Mouse (Mus musculus): ENCODE measurements around the gene Ankzf1. TPM values are rescaled to one million over a fixed set of nuclear protein-coding genes. Genes with fewer than 3 reads are reported as not detected.

Gene Ankzf1
- polyA plus RNA-seq, 1 experiment from 2014 or later: 26.6 TPM

DNA sequence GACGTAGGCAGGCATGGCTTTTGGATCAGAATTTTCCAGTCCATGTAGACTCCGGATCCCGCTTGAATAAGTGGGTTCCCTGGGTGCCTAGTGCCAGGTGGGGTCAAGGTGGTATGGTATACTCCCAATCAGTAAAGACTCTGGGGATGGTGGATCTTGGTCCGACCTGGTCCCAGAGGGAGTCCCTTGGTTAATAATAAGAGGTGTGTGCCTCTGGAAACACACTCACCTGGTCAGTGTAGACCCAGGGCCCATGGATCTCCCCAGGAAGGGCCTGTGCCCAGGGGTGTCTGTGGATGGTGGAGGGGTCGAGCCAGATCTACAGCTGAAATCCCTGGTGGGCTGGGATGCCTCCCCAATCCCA, 711 bp upstream of the Ankzf1 start:
- ATAC-seq (ENCODE audit: insufficient number of reproducible peaks, insufficient read depth, low FRiP score, low TSS enrichment, low read depth): no peak
- H3K27me3 ChIP-seq: no peaks in the 10 kb centered on the region
- peak overlapping the region; percentile 83 for H3K9ac ChIP-seq (replicated peaks)
- peak overlapping the region; percentile 79 for H3K27ac ChIP-seq
- peaks cover 43% of the 10 kb centered on the region for H3K36me3 ChIP-seq
- 47% methylated on average over 5 of the region's 5 CpGs for WGBS
- H3K4me3 ChIP-seq (replicated peaks): peak overlapping the region; percentile 81
- H3K4me1 ChIP-seq (replicated peaks): peaks cover 17% of the 10 kb centered on the region
- no peaks in the 10 kb centered on the region for H3K9me3 ChIP-seq
- peak overlapping the region; percentile 92 for H3K4me2 ChIP-seq

- no peaks in the 10 kb centered on the region for H3K27me3 ChIP-seq
- no peak for ATAC-seq (ENCODE audit: insufficient number of reproducible peaks, insufficient read depth, low FRiP score, low TSS enrichment, low read depth)
- peaks cover 43% of the 10 kb centered on the region for H3K36me3 ChIP-seq
- peak overlapping the region; percentile 81 for H3K4me3 ChIP-seq (replicated peaks)
- H3K9me3 ChIP-seq: no peaks in the 10 kb centered on the region
- peaks cover 17% of the 10 kb centered on the region for H3K4me1 ChIP-seq (replicated peaks)
- WGBS: under 1% methylated on average over 19 of the region's 19 CpGs
- peak overlapping the region; percentile 92 for H3K4me2 ChIP-seq
- peak overlapping the region; percentile 93 for H3K27ac ChIP-seq
- peak overlapping the region; percentile 83 for H3K9ac ChIP-seq (replicated peaks)
Measured at GRCm38 (mm10) chr1:75192452-75192851, 501 bp downstream of the Ankzf1 start.

- ATAC-seq (ENCODE audit: insufficient number of reproducible peaks, insufficient read depth, low FRiP score, low TSS enrichment, low read depth): no peak
Measured at GRCm38 (mm10) chr1:75201236-75201635, 9.3 kb downstream of the Ankzf1 start.

DNA sequence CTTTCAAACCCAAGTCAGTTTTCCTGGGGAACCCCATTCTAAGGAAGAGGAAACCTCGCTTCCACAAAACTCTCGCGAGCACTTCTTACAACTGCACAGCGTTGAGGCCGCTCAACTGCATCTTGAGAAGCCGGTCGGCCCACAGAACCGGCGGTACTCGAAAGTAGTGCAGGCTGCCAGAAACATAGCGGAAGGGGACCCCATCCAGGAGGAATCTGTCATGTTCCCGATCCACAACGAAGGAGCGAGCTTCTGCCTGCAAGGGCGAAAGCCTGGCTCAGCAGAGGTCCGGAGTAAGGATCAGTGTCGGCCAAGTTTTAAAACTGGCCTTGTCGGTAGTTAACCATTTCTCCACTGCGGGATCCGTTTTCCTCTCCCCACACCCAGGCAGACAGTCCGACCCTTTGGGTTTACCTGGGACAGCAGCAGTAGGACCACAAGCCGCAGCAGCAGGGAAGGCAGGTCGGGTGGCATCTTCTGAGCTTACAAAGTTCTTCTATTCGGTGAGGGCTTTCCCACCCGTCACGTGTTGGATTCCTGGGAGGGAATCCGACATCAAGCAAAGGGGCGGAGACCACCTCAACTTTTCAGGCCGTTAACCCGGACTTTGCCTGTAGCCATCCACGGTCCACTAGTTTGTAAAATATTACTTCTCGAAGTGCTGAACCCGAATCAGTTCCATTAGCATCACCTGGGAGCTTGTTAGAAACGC, 17.2 kb downstream of the Ankzf1 start:
- H3K4me1 ChIP-seq (replicated peaks): peaks cover 29% of the 10 kb centered on the region
- ATAC-seq (ENCODE audit: insufficient number of reproducible peaks, insufficient read depth, low FRiP score, low TSS enrichment, low read depth): no peak

More at GRCm38 (mm10) chr1:75201236-75201635, 9.3 kb downstream of the Ankzf1 start:
- Histone ChIP-seq H3K9ac (replicated peaks) (no peak overlapping the region), H3K4me3 (replicated peaks) (no peak overlapping the region), H3K27me3 (no peaks in the 10 kb centered on the region), H3K27ac (no peak overlapping the region), H3K36me3 (peaks cover 40% of the 10 kb centered on the region), H3K4me1 (replicated peaks) (no peaks in the 10 kb centered on the region), H3K9me3 (no peaks in the 10 kb centered on the region), H3K4me2 (no peak overlapping the region)
- WGBS: 86% methylated on average over 1 of the region's 1 CpGs

GRCm38 (mm10) chr1:75210136-75211087, 18.5 kb downstream of the Ankzf1 start, which contains the start of the genes Glb1l and Stk16:
TSS of gene Glb1l (minus strand) at chr1:75210813.
TSS of gene Stk16 (plus strand) at chr1:75210838.
- peak; percentile 75 for ATAC-seq (ENCODE audit: insufficient number of reproducible peaks, insufficient read depth, low FRiP score, low TSS enrichment, low read depth)
- WGBS: 6% methylated on average over 42 of the region's 42 CpGs
- H3K27ac ChIP-seq: 0 out of 2 replicates have a peak within 1 kb of the TSS, but pooled peaks have one; percentile 45
- H3K9ac ChIP-seq (replicated peaks): peak within 1 kb of the TSS; percentile 90
- peaks cover 37% of the 10 kb centered on the region for H3K36me3 ChIP-seq
- peaks cover 29% of the 10 kb centered on the region for H3K4me1 ChIP-seq (replicated peaks)
- peak within 1 kb of the TSS; percentile 97 for H3K4me3 ChIP-seq (replicated peaks)
- H3K4me2 ChIP-seq: peak within 1 kb of the TSS; percentile 92
- H3K9me3 ChIP-seq: no peaks in the 10 kb centered on the region
- H3K27me3 ChIP-seq: no peaks in the 10 kb centered on the region; the same call in 1 of the 2 replicates

More for the DNA sequence above, 17.2 kb downstream of the Ankzf1 start:
- H3K27me3 ChIP-seq: no peaks in the 10 kb centered on the region; the same call in 1 of the 2 replicates
- WGBS: 14% methylated on average over 34 of the region's 34 CpGs
- peak overlapping the region; percentile 97 for H3K4me3 ChIP-seq (replicated peaks)
- H3K9ac ChIP-seq (replicated peaks): peak overlapping the region; percentile 70
- peak overlapping the region; percentile 92 for H3K4me2 ChIP-seq
- no peaks in the 10 kb centered on the region for H3K9me3 ChIP-seq
- H3K27ac ChIP-seq: no peak overlapping the region
- H3K36me3 ChIP-seq: peaks cover 24% of the 10 kb centered on the region

DNA sequence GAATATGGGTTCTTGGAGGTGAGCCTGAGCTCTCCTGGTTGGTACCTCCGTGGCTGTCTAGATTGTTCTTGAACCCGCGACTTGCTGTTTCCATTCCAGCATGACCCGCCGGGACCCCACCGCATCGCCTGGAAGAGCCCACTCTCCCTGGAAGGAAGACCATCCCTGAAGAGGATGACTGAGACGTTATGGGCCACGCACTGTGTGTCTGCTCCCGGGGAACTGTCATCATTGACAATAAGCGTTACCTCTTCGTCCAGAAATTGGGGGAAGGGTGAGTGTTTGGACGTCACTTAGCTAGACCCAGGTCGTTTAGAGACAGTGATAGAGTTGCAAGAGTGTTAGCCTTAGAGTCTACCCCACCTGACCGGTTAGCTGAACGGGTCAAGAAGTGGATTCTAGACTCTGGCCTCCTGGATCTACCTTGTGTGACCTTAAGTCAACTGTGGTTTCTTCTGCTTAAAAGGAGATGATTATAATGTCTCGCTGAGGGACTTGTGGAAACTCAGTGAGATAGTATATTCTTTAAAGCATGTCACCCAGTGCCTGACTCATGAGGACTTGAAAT, 19.3 kb downstream of the Ankzf1 start:
- Histone ChIP-seq H3K4me2 (peak overlapping the region; percentile 92), H3K4me1 (replicated peaks) (peaks cover 29% of the 10 kb centered on the region), H3K9me3 (no peaks in the 10 kb centered on the region), H3K27me3 (peaks cover 7% of the 10 kb centered on the region; the same call in 1 of the 2 replicates), H3K36me3 (peaks cover 42% of the 10 kb centered on the region), H3K9ac (replicated peaks) (peak overlapping the region; percentile 90), H3K4me3 (replicated peaks) (peak overlapping the region; percentile 97), H3K27ac (no peak overlapping the region)
- 14% methylated on average over 17 of the region's 17 CpGs for WGBS
- ATAC-seq (ENCODE audit: insufficient number of reproducible peaks, insufficient read depth, low FRiP score, low TSS enrichment, low read depth): no peak; the same call in 1 of the 2 replicates

DNA sequence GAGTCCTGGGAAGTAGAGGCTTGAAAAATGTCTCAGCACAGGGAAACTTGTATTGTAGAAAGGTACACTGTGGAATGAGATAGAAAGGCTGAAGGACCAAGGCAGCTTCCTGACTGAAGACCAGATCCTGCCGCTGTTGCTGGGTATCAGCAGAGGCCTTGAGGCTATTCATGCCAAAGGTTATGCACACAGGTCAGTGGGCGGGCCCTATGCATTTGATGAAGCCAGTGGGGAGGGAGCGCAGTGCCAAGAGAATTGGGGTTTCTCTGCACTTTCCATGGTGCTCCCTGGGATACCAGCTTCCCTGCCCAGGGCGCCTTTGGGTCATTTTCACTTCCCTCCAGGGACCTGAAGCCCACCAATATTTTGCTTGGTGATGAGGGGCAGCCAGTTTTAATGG, 20.6 kb downstream of the Ankzf1 start:
- 91% methylated on average over 4 of the region's 4 CpGs for WGBS
- H3K27ac ChIP-seq: no peak overlapping the region
- peaks cover 19% of the 10 kb centered on the region for H3K27me3 ChIP-seq
- no peaks in the 10 kb centered on the region for H3K9me3 ChIP-seq
- H3K9ac ChIP-seq (replicated peaks): no peak overlapping the region
- H3K4me3 ChIP-seq (replicated peaks): no peak overlapping the region
- H3K4me1 ChIP-seq (replicated peaks): peaks cover 29% of the 10 kb centered on the region
- no peak overlapping the region for H3K4me2 ChIP-seq
- no peak for ATAC-seq (ENCODE audit: insufficient number of reproducible peaks, insufficient read depth, low FRiP score, low TSS enrichment, low read depth)
- H3K36me3 ChIP-seq: peaks cover 42% of the 10 kb centered on the region

DNA sequence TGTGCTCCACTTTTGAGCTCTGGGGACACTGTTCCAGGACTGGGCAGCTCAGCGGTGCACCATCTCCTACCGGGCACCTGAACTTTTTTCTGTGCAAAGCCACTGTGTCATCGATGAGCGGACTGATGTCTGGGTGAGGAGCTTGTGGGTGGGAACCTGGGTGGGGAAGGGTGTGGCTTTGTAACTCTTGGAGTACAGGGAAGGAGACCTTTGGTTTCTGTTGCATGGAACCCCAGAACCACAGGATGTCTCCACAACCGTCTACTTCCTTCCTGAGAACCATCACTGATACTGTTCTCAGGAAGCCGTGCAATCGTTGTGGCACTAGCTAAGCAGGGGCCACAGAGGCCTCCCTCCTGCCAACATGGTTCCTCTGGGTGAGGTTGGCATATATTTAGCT, 21.1 kb downstream of the Ankzf1 start:
- 92% methylated on average over 7 of the region's 7 CpGs for WGBS
- ATAC-seq (ENCODE audit: insufficient number of reproducible peaks, insufficient read depth, low FRiP score, low TSS enrichment, low read depth): no peak
- no peak overlapping the region for H3K4me2 ChIP-seq
- no peak overlapping the region for H3K4me3 ChIP-seq (replicated peaks)
- H3K9me3 ChIP-seq: no peaks in the 10 kb centered on the region
- H3K27ac ChIP-seq: no peak overlapping the region
- no peak overlapping the region for H3K9ac ChIP-seq (replicated peaks)
- peaks cover 32% of the 10 kb centered on the region for H3K4me1 ChIP-seq (replicated peaks)
- peaks cover 42% of the 10 kb centered on the region for H3K36me3 ChIP-seq
- H3K27me3 ChIP-seq: peaks cover 25% of the 10 kb centered on the region

DNA sequence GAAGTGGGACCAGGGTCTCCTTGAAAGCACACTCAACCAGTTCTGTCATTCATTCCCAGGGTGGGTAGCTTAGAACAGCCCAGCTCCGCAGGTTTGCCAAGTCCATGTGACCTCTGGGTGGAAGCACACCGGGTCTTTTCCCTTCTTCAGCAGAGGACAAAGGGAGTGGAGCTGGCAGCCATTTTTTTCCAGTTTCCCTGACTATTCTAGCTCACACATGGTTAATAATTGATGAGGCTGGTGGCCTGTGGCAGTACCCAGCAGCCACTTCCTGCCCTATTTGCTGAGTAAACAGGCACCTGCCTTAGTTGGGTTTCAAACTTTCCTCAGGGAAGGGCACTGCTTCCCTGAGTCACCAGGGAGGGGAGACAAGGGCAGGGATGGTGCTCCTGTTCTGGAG, 22.5 kb downstream of the Ankzf1 start:
- H3K9ac ChIP-seq (replicated peaks): no peak overlapping the region
- no peak overlapping the region for H3K4me3 ChIP-seq (replicated peaks)
- peaks cover 37% of the 10 kb centered on the region for H3K4me1 ChIP-seq (replicated peaks)
- 84% methylated on average over 2 of the region's 2 CpGs for WGBS
- H3K27me3 ChIP-seq: peaks cover 38% of the 10 kb centered on the region
- no peak overlapping the region for H3K27ac ChIP-seq
- peaks cover 42% of the 10 kb centered on the region for H3K36me3 ChIP-seq
- ATAC-seq (ENCODE audit: insufficient number of reproducible peaks, insufficient read depth, low FRiP score, low TSS enrichment, low read depth): no peak
- no peak overlapping the region for H3K4me2 ChIP-seq
- H3K9me3 ChIP-seq: no peaks in the 10 kb centered on the region

DNA sequence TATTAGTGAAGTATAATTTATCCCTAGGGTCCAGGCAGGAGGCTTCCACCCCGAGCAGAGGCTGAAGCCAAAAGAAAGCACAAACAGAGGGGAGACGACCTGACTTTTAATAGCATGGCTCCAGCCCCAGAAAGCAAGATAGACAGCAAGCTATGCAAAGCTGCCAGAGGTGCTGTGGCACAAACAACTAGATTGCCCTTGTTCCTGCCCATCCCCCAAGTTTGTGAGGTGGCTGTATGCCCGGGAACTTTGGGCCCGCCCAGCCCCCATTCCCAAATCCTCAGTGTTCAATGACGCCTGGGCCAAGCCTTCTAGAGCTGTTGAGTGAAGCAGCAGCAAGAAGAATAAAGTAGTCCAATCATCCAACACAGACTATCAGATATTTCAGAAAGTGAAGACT, 22.9 kb downstream of the Ankzf1 start:
- Histone ChIP-seq H3K27me3 (peaks cover 43% of the 10 kb centered on the region), H3K27ac (no peak overlapping the region), H3K4me3 (replicated peaks) (no peak overlapping the region), H3K4me2 (no peak overlapping the region), H3K9me3 (no peaks in the 10 kb centered on the region), H3K36me3 (peaks cover 42% of the 10 kb centered on the region), H3K9ac (replicated peaks) (no peak overlapping the region), H3K4me1 (replicated peaks) (peaks cover 37% of the 10 kb centered on the region)
- WGBS: 79% methylated on average over 5 of the region's 5 CpGs
- ATAC-seq (ENCODE audit: insufficient number of reproducible peaks, insufficient read depth, low FRiP score, low TSS enrichment, low read depth): no peak

DNA sequence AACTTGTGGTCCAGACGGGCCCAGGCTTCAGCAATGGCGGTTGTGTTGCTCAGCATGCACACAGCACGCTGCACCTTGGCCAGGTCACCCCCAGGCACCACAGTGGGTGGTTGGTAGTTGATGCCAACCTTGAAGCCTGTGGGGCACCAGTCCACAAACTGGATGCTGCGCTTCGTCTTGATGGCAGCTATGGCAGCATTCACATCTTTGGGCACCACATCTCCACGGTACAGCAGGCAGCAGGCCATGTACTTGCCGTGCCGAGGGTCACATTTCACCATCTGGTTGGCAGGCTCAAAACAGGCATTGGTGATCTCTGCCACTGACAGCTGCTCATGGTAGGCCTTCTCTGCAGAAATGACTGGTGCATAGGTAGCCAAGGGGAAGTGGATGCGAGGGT, 23.8 kb downstream of the Ankzf1 start:
- H3K9me3 ChIP-seq: no peaks in the 10 kb centered on the region
- no peak overlapping the region for H3K9ac ChIP-seq (replicated peaks)
- peaks cover 52% of the 10 kb centered on the region for H3K27me3 ChIP-seq
- H3K36me3 ChIP-seq: peaks cover 42% of the 10 kb centered on the region
- peaks cover 34% of the 10 kb centered on the region for H3K4me1 ChIP-seq (replicated peaks)
- no peak overlapping the region for H3K4me3 ChIP-seq (replicated peaks)
- WGBS: 90% methylated on average over 9 of the region's 9 CpGs
- H3K4me2 ChIP-seq: no peak overlapping the region
- H3K27ac ChIP-seq: no peak overlapping the region
- ATAC-seq (ENCODE audit: insufficient number of reproducible peaks, insufficient read depth, low FRiP score, low TSS enrichment, low read depth): no peak

Measured in limb, embryonic 12.5 days (tissue).